Mouse (Mus musculus): ENCODE data around the gene Acot7. TPM values are rescaled to one million over a fixed set of nuclear protein-coding genes. Genes with fewer than 3 reads are reported as not detected.

The Acot7 gene
- total and polyA plus RNA-seq, 2 experiments: 9.3 to 18.4 TPM

- H3K79me2 ChIP-seq (ENCODE audit: control insufficient read depth, insufficient read depth, low read length): no peaks in the 10 kb centered on the region
- peak within 1 kb of the TSS; percentile 12; the same call in 1 of the 2 replicates for H3K9ac ChIP-seq (ENCODE audit: low read depth, low read length)
- TF ChIP-seq POLR2A (IDR thresholded peaks at IDR 0.05; ENCODE audit: extremely low read depth, insufficient read depth, low read length): no peak
- peak; percentile 75 for TF ChIP-seq CTCF (IDR thresholded peaks at IDR 0.05; ENCODE audit: low read depth, low read length)
- H3K27ac ChIP-seq (replicated peaks; ENCODE audit: insufficient read depth, low read depth, low read length): no peak within 1 kb of the TSS
- H3K4me1 ChIP-seq (ENCODE audit: control insufficient read depth, insufficient read depth, low read length): peaks cover 3% of the 10 kb centered on the region; the same call in 1 of the 2 replicates
- no peaks in the 10 kb centered on the region for H3K27me3 ChIP-seq (ENCODE audit: control insufficient read depth, insufficient read depth, low read length)
- peak; percentile 26 for DNase-seq (ENCODE audit: extremely low read depth, low read depth, low spot score)
- no peaks in the 10 kb centered on the region for H3K36me3 ChIP-seq (ENCODE audit: control insufficient read depth, insufficient read depth, low read length)
- 9% methylated on average over 26 of the region's 26 CpGs for WGBS
- H3K4me3 ChIP-seq (ENCODE audit: insufficient read depth, low read depth, low read length): peak within 1 kb of the TSS; percentile 6; the same call in 1 of the 2 replicates
These were observed 140.7 kb downstream of the Acot7 start, which contains the start of gene Rnf207 for GRCm38 (mm10) chr4:152318517-152319234. Gene Rnf207, minus strand, starts transcription at chr4:152318993.

Other genes starting within 250 kb of the Acot7 start
- gene Dnajc11, start 244.4 kb upstream of the Acot7 start, total RNA-seq (2014; rRNA removed): 23.9 and 27.4 TPM in 2 replicates
- gene Dnajc11, start 244.4 kb upstream of the Acot7 start, polyA plus RNA-seq (2012; rRNA removed): 47.9 and 52.6 TPM in 2 replicates
- gene Thap3, start 189.1 kb upstream of the Acot7 start, total RNA-seq (2014; rRNA removed): 7.9 and 8.0 TPM in 2 replicates
- 20.8 and 24.1 TPM in 2 replicates for gene Thap3, start 189.1 kb upstream of the Acot7 start, polyA plus RNA-seq (2012; rRNA removed)
- gene Phf13, start 181.9 kb upstream of the Acot7 start, total RNA-seq (2014; rRNA removed): 1.3 and 1.4 TPM in 2 replicates
- 1.9 and 2.7 TPM in 2 replicates for gene Phf13, start 181.9 kb upstream of the Acot7 start, polyA plus RNA-seq (2012; rRNA removed)
- 25.8 and 30.8 TPM in 2 replicates for gene Klhl21, start 169.3 kb upstream of the Acot7 start, total RNA-seq (2014; rRNA removed)
- 21.8 and 23.9 TPM in 2 replicates for gene Klhl21, start 169.3 kb upstream of the Acot7 start, polyA plus RNA-seq (2012; rRNA removed)
- 12.0 and 16.0 TPM in 2 replicates for gene Zbtb48, start 150.5 kb upstream of the Acot7 start, total RNA-seq (2014; rRNA removed)
- gene Zbtb48, start 150.5 kb upstream of the Acot7 start, polyA plus RNA-seq (2012; rRNA removed): 11.8 and 16.6 TPM in 2 replicates
- not detected in 2 replicates for gene Tas1r1, start 139.6 kb upstream of the Acot7 start, total RNA-seq (2014; rRNA removed)
- not detected in 2 replicates for gene Tas1r1, start 139.6 kb upstream of the Acot7 start, polyA plus RNA-seq (2012; rRNA removed)
- gene Nol9, start 138.8 kb upstream of the Acot7 start, total RNA-seq (2014; rRNA removed): 6.1 and 7.7 TPM in 2 replicates
- 9.8 and 12.3 TPM in 2 replicates for gene Nol9, start 138.8 kb upstream of the Acot7 start, polyA plus RNA-seq (2012; rRNA removed)
- gene Plekhg5, start 105.6 kb upstream of the Acot7 start, total RNA-seq (2014; rRNA removed): 2.4 and 3.2 TPM in 2 replicates
- 3.2 and 6.6 TPM in 2 replicates for gene Plekhg5, start 105.6 kb upstream of the Acot7 start, polyA plus RNA-seq (2012; rRNA removed)
- 0.13 and 0.28 TPM in 2 replicates for gene Tnfrsf25, start 62.2 kb upstream of the Acot7 start, total RNA-seq (2014; rRNA removed)
- 0.54 and 0.72 TPM in 2 replicates for gene Tnfrsf25, start 62.2 kb upstream of the Acot7 start, polyA plus RNA-seq (2012; rRNA removed)
- gene Espn, start 25.8 kb upstream of the Acot7 start, total RNA-seq (2014; rRNA removed): 0.20 and 0.28 TPM in 2 replicates
- 0.47 and 1.4 TPM in 2 replicates for gene Espn, start 25.8 kb upstream of the Acot7 start, polyA plus RNA-seq (2012; rRNA removed)
- gene Hes2, start 19.3 kb upstream of the Acot7 start, total RNA-seq (2014; rRNA removed): not detected in 2 replicates
- gene Hes2, start 19.3 kb upstream of the Acot7 start, polyA plus RNA-seq (2012; rRNA removed): not detected in 2 replicates
- 0.46 and 0.54 TPM in 2 replicates for gene Gpr153, start 96.1 kb downstream of the Acot7 start, total RNA-seq (2014; rRNA removed)
- gene Gpr153, start 96.1 kb downstream of the Acot7 start, polyA plus RNA-seq (2012; rRNA removed): 0.98 and 1.1 TPM in 2 replicates
- not detected in 2 replicates for gene Hes3, start 113.5 kb downstream of the Acot7 start, total RNA-seq (2014; rRNA removed)
- gene Hes3, start 113.5 kb downstream of the Acot7 start, polyA plus RNA-seq (2012; rRNA removed): not detected in 2 replicates
- 13.2 and 14.9 TPM in 2 replicates for gene Icmt, start 119.1 kb downstream of the Acot7 start, total RNA-seq (2014; rRNA removed)
- gene Icmt, start 119.1 kb downstream of the Acot7 start, polyA plus RNA-seq (2012; rRNA removed): 16.5 and 17.6 TPM in 2 replicates
- gene Rnf207, start 140.9 kb downstream of the Acot7 start, total RNA-seq (2014; rRNA removed): not detected in 2 replicates
- 0.13 TPM in 1 of 2 replicates, not detected in the other for gene Rnf207, start 140.9 kb downstream of the Acot7 start, polyA plus RNA-seq (2012; rRNA removed)
- 170 and 199 TPM in 2 replicates for gene Rpl22, start 147.6 kb downstream of the Acot7 start, total RNA-seq (2014; rRNA removed)
- 22.2 and 22.9 TPM in 2 replicates for gene Rpl22, start 147.6 kb downstream of the Acot7 start, polyA plus RNA-seq (2012; rRNA removed)
- under 0.01 TPM in 1 of 2 replicates, not detected in the other for gene Chd5, start 160.5 kb downstream of the Acot7 start, total RNA-seq (2014; rRNA removed)
- not detected in 2 replicates for gene Chd5, start 160.5 kb downstream of the Acot7 start, polyA plus RNA-seq (2012; rRNA removed)